Mouse (Mus musculus) C3H10T1/2 (cell line): ENCODE measurements around the gene Chrdl2. TPM values are rescaled to one million over a fixed set of nuclear protein-coding genes. Genes with fewer than 3 reads are reported as not detected.

Experiments used
- polyA plus RNA-seq, 2 experiments: library from polyadenylated mRNA; unstranded; fragments of >200 nt; fragmentation: generic; extraction: Trizol; gene quantifications; one replicate each; pipeline ENCODE4 v1.2.1; 2012; ENCODE audit warnings: missing spikeins in 2 of 2

The Chrdl2 gene
- polyA plus RNA-seq, result not detected

DNA sequence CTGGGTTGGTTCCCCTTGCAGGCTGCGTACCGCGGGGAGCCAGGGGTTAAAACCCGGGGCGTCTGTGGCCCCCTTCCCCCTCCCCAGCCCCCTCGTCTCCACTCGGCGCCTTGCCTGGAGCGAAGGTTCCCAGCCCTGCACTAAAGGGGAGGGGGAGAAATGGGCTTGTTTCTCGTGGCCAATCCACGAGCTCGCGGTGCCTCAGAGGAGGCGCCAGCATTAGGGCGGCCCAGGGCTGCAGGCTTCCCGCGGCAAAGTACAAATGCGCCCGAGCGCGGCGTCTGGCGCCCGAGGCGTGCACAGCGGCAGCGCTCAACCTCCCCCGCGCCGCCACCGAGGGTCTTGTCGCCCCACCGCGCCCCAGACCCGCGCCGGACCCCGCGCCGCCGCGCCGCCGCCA, at the start of gene Chrdl2:
Chrdl2 (plus strand) TSS at position 383 of the 400 bp plus-strand sequence.

DNA sequence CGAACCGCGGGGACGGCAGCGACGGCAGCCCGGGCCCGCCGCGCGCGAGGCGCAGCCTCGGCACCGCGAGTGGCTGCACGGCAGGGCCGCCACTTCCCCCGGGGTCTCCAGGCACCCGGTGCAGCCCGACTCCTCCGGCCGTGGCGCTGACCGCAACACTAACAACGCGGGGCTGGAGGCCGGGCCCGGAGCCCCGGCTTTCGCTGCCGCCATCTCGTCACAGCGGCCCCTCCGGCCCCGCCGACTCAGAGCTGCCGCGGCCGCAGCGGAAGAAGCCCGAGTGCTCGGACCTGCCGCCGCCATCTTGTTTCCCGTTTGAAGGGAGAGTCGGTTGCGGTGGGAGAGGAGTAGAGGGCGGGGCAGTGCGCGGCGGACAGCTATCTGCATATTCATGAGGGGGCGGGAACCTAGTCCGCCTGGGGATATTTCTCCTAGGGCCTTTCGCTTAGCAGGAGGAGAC, 25.8 kb upstream of the Chrdl2 start, which contains the start of gene Rnf169:
Rnf169 (minus strand) TSS at position 317 of the 460 bp plus-strand sequence.

Other genes starting within 250 kb of the Chrdl2 start
- gene Olfr521, start 242.7 kb upstream of the Chrdl2 start, polyA plus RNA-seq, result not detected
- 1 to 10 TPM in 1 of 2 experiments, under 1 TPM in 1; 0.23 to 1.1 TPM for gene Neu3, start 177.8 kb upstream of the Chrdl2 start, polyA plus RNA-seq
- under 1 TPM; 0.20 to 0.59 TPM for gene Xrra1, start 147.1 kb upstream of the Chrdl2 start, polyA plus RNA-seq
- gene Spcs2, start 142.7 kb upstream of the Chrdl2 start, polyA plus RNA-seq, result 10 to 100 TPM; 39.3 to 90.9 TPM
- 1 to 10 TPM in 1 of 2 experiments, under 1 TPM in 1; 0.75 to 5.1 TPM for gene Rnf169, start 25.7 kb upstream of the Chrdl2 start, polyA plus RNA-seq
- 1 to 10 TPM; 4.1 to 7.6 TPM for gene Pold3, start 115.4 kb downstream of the Chrdl2 start, polyA plus RNA-seq
- 1 to 10 TPM; 5.2 to 5.5 TPM for gene Lipt2, start 153.1 kb downstream of the Chrdl2 start, polyA plus RNA-seq
- gene Kcne3, start 170.3 kb downstream of the Chrdl2 start, polyA plus RNA-seq, result not detected
- gene Pgm2l1, start 221.2 kb downstream of the Chrdl2 start, polyA plus RNA-seq, result under 1 TPM; 0.21 to 0.44 TPM